Mouse (Mus musculus) stomach, embryonic 14.5 days (tissue): ENCODE measurements around the gene Slc11a2. TPM values are rescaled to one million over a fixed set of nuclear protein-coding genes. Genes with fewer than 3 reads are reported as not detected.
A peak's percentile ranks its signal among the peaks of the same experiment; 100 is the strongest.

Source experiments
- ATAC-seq: fragments of 200-750 bp; cut with Nextera tagmentation; 2 replicates; pipeline ENCODE4 v1.8.0; 2017; ENCODE audit warnings: low read depth, moderate TSS enrichment; ENCODE audit not compliant: insufficient number of reproducible peaks, insufficient read depth, low FRiP score
- H3K27ac ChIP-seq: fragments of 300-500 bp; sonication (generic); 2 replicates; pipeline ENCODE4 v1.5.1; 2014; ENCODE audit warnings: mild to moderate bottlenecking, low read length, moderate library complexity, mixed read lengths
- H3K27me3 ChIP-seq: fragments of 300-500 bp; sonication (generic); 2 replicates; pipeline ENCODE4 v1.6.1; 2014; ENCODE audit warnings: low read length, control low read depth, mixed read lengths; ENCODE audit not compliant: control insufficient read depth, insufficient read depth
- H3K36me3 ChIP-seq: fragments of 300-500 bp; sonication (generic); 2 replicates; pipeline ENCODE4 v1.6.1; 2014; ENCODE audit warnings: mild to moderate bottlenecking, control low read depth, low read length, moderate library complexity, mixed read lengths; ENCODE audit not compliant: control insufficient read depth, insufficient read depth
- H3K4me1 ChIP-seq: fragments of 300-500 bp; sonication (generic); 2 replicates; pipeline ENCODE4 v1.6.1; 2014; ENCODE audit warnings: low read length, control low read depth, mixed read lengths; ENCODE audit not compliant: control insufficient read depth, insufficient read depth
- H3K4me2 ChIP-seq: fragments of 300-500 bp; sonication (generic); replicated peaks from 2 replicates; pipeline ENCODE4 v1.6.1; 2014; ENCODE audit warnings: low read depth, low read length, control low read depth
- H3K4me3 ChIP-seq: fragments of 300-500 bp; sonication (generic); 2 replicates; pipeline ENCODE4 v1.5.1; 2014; ENCODE audit warnings: low read depth, low read length, control low read depth
- H3K9ac ChIP-seq: fragments of 300-500 bp; sonication (generic); replicated peaks from 2 replicates; pipeline ENCODE4 v1.6.1; 2014; ENCODE audit warnings: low read depth, mild to moderate bottlenecking, control low read depth, low read length, moderate library complexity, mixed read lengths
- H3K9me3 ChIP-seq: fragments of 300-500 bp; sonication (generic); 2 replicates; pipeline ENCODE4 v1.6.1; 2016; ENCODE audit warnings: low read depth, low read length, control low read depth; ENCODE audit not compliant: control insufficient read depth
- WGBS: fragments of 180-500 bp; shearing (Covaris S2); extraction: QIAGEN DNeasy Blood & Tissue Kit; methylation state at CpG from one replicate; pipeline ENCODE4 v1.1.7; 2014; 5-methylcytosine and 5-hydroxymethylcytosine counted together
- polyA plus RNA-seq: library from polyadenylated mRNA; unstranded; fragments of >200 nt; fragmentation: Nextera tagmentation; extraction: Ambion mirVana; gene quantifications from 2 replicates; pipeline ENCODE4 v1.2.1, GENCODE M21; 2014

Slc11a2 gene
- polyA plus RNA-seq, 1 experiment from 2014 or later = 13.5 TPM

GRCm38 (mm10) chr15:100449495-100449894 is 24.6 kb upstream of the Slc11a2 start:
- Histone ChIP-seq H3K4me3 (no peak overlapping the region), H3K27ac (no peak overlapping the region), H3K9me3 (no peaks in the 10 kb centered on the region), H3K36me3 (no peaks in the 10 kb centered on the region), H3K27me3 (no peaks in the 10 kb centered on the region), H3K4me1 (no peaks in the 10 kb centered on the region), H3K9ac (no peak overlapping the region), H3K4me2 (no peak overlapping the region)
- no peak for ATAC-seq
- WGBS = 90% methylated on average over 3 of the region's 3 CpGs

- H3K4me3 ChIP-seq = no peak overlapping the region
- no peak overlapping the region for H3K27ac ChIP-seq
- H3K4me2 ChIP-seq = no peak overlapping the region
- H3K9ac ChIP-seq = no peak overlapping the region
- H3K4me1 ChIP-seq = 0 out of 2 replicates have a peak, but pooled peaks cover 4% of the 10 kb centered on the region
- H3K36me3 ChIP-seq = no peaks in the 10 kb centered on the region
- H3K9me3 ChIP-seq = no peaks in the 10 kb centered on the region
- H3K27me3 ChIP-seq = no peaks in the 10 kb centered on the region
- no peak for ATAC-seq
- WGBS = 64% methylated on average over 4 of the region's 4 CpGs
These were observed 23.7 kb upstream of the Slc11a2 start for GRCm38 (mm10) chr15:100448572-100448971.

GRCm38 (mm10) chr15:100446887-100447286 is 22.0 kb upstream of the Slc11a2 start:
- Histone ChIP-seq H3K9ac (no peak overlapping the region), H3K9me3 (no peaks in the 10 kb centered on the region), H3K27ac (peak overlapping the region; percentile 44; the same call in 1 of the 2 replicates), H3K4me2 (no peak overlapping the region), H3K36me3 (no peaks in the 10 kb centered on the region), H3K27me3 (no peaks in the 10 kb centered on the region), H3K4me1 (0 out of 2 replicates have a peak, but pooled peaks cover 4% of the 10 kb centered on the region), H3K4me3 (no peak overlapping the region)
- ATAC-seq = no peak
- WGBS = 51% methylated on average over 2 of the region's 2 CpGs

- Histone ChIP-seq H3K9me3 (no peaks in the 10 kb centered on the region), H3K4me1 (0 out of 2 replicates have a peak, but pooled peaks cover 4% of the 10 kb centered on the region), H3K36me3 (no peaks in the 10 kb centered on the region), H3K27me3 (no peaks in the 10 kb centered on the region), H3K4me2 (peak overlapping the region; percentile 68), H3K27ac (peak overlapping the region; percentile 90), H3K9ac (peak overlapping the region; percentile 48), H3K4me3 (peak overlapping the region; percentile 37)
- ATAC-seq = peak; percentile 93
- WGBS = 4% methylated on average over 22 of the region's 31 CpGs
These were observed 18.5 kb upstream of the Slc11a2 start for GRCm38 (mm10) chr15:100443126-100443922.

DNA sequence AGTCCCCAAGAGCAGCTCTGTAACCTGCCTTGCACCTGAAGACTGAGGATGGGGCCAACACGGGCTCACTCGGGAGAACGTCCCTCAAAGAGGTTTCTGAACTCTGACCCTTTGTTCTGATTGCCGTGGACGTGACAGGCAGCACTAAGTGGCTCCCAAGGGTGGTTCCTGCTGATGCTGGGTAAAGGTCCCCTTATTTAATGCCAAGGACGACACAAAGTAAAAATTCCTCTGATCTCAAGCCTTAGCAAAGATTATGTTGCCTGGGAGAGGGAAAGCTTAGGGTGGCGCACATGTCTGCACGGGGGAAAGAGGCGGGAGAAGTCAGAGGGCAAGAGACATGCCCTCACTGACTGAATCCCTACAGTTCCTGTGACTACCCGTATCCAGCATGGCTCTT is 11.6 kb upstream of the Slc11a2 start:
- WGBS = 50% methylated on average over 10 of the region's 10 CpGs
- no peaks in the 10 kb centered on the region for H3K27me3 ChIP-seq

DNA sequence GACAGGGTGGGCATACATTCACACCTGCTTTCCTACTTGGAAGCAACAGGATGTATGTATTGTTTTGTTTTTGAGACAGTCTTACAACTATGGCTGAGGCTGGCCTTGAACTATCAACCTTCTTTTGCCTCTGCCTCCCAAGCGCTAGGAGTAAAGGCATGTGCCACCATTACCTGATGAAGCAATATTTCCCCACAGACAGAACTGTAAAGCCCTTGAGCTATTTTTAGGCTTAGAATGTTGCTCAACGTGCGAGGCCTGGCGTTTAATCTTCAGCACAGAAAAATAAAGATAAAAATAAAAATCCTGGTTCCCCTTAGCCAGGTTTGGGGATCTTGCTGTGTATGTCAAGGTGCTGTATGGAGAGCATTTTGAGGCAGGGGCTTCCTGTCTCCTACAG is 11.2 kb upstream of the Slc11a2 start:
- H3K4me3 ChIP-seq = no peak overlapping the region
- no peak overlapping the region for H3K4me2 ChIP-seq
- ATAC-seq = no peak
- no peaks in the 10 kb centered on the region for H3K36me3 ChIP-seq
- no peaks in the 10 kb centered on the region for H3K9me3 ChIP-seq
- no peak overlapping the region for H3K27ac ChIP-seq
- no peaks in the 10 kb centered on the region for H3K4me1 ChIP-seq
- H3K27me3 ChIP-seq = no peaks in the 10 kb centered on the region
- H3K9ac ChIP-seq = no peak overlapping the region
- 77% methylated on average over 4 of the region's 4 CpGs for WGBS

More for the DNA sequence above, 11.6 kb upstream of the Slc11a2 start:
- no peak overlapping the region for H3K27ac ChIP-seq
- H3K9ac ChIP-seq = no peak overlapping the region
- no peak overlapping the region for H3K4me2 ChIP-seq
- H3K4me3 ChIP-seq = no peak overlapping the region
- no peaks in the 10 kb centered on the region for H3K36me3 ChIP-seq
- H3K9me3 ChIP-seq = no peaks in the 10 kb centered on the region
- no peak for ATAC-seq
- no peaks in the 10 kb centered on the region for H3K4me1 ChIP-seq

DNA sequence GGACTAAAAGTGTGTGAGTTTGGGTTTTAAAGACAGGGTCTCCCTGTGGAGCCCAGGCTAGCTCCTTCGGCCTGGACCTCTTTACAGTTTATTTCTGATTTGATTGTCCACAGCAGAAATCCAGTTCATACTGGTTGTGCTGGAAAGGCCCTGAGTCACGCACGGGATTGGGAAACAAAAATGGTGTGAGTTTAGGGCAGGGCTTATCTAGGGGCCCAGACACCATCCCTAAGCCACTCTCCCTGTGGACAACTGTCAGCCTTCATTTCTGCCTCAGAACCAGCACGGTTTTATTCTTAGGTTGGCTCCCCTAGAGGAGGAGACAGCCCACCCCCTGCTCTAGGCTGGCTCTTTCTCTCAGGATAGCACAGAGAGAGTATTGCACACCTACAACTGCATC is 8.4 kb upstream of the Slc11a2 start:
- Histone ChIP-seq H3K4me2 (no peak overlapping the region), H3K4me1 (no peaks in the 10 kb centered on the region), H3K36me3 (no peaks in the 10 kb centered on the region), H3K4me3 (no peak overlapping the region), H3K9me3 (no peaks in the 10 kb centered on the region), H3K9ac (no peak overlapping the region), H3K27ac (no peak overlapping the region), H3K27me3 (no peaks in the 10 kb centered on the region)
- 63% methylated on average over 4 of the region's 4 CpGs for WGBS
- no peak for ATAC-seq

DNA sequence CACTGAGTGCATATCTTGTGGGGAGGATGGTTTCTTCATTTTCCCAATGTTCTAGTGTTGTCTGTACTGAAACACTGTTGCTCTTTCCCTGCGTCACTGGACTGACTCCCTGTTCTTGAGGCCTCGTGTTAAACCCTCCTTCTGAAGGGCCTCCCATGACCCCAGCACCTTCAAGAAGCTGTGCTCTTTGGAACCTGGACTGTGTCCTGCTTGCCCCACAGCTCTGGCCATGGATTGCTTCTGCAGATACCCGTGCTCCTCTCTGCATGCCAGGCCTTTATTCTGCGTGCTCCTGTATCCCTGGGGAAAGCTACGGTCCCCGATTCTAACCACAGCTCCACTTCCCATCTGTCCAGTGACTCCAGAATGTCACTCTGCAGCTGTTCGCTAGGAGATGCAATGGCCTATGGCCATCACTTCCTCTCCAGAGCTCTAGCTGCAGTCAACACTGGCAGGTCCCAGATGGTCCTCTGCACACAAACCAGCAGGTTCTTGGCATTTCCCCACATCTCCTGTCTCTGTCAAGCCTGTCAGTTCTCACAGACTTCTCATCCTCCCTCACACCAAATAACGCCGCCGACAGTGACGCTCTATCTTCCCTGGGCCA is 5.2 kb upstream of the Slc11a2 start:
- H3K9ac ChIP-seq = no peak overlapping the region
- H3K36me3 ChIP-seq = no peaks in the 10 kb centered on the region
- ATAC-seq = no peak
- 70% methylated on average over 11 of the region's 11 CpGs for WGBS
- no peak overlapping the region for H3K4me3 ChIP-seq
- peaks cover 3% of the 10 kb centered on the region; the same call in 1 of the 2 replicates for H3K27me3 ChIP-seq
- H3K4me2 ChIP-seq = no peak overlapping the region
- H3K4me1 ChIP-seq = no peaks in the 10 kb centered on the region
- H3K9me3 ChIP-seq = no peaks in the 10 kb centered on the region
- no peak overlapping the region for H3K27ac ChIP-seq
